Mouse (Mus musculus): Measurements from ENCODE around the gene Mccc2.
"Not testable (repeated sequence)": the region's sequence is repeated elsewhere in the genome, so short reads cannot be mapped to it uniquely, and the experiment has no call there.

Mccc2 gene

DNA sequence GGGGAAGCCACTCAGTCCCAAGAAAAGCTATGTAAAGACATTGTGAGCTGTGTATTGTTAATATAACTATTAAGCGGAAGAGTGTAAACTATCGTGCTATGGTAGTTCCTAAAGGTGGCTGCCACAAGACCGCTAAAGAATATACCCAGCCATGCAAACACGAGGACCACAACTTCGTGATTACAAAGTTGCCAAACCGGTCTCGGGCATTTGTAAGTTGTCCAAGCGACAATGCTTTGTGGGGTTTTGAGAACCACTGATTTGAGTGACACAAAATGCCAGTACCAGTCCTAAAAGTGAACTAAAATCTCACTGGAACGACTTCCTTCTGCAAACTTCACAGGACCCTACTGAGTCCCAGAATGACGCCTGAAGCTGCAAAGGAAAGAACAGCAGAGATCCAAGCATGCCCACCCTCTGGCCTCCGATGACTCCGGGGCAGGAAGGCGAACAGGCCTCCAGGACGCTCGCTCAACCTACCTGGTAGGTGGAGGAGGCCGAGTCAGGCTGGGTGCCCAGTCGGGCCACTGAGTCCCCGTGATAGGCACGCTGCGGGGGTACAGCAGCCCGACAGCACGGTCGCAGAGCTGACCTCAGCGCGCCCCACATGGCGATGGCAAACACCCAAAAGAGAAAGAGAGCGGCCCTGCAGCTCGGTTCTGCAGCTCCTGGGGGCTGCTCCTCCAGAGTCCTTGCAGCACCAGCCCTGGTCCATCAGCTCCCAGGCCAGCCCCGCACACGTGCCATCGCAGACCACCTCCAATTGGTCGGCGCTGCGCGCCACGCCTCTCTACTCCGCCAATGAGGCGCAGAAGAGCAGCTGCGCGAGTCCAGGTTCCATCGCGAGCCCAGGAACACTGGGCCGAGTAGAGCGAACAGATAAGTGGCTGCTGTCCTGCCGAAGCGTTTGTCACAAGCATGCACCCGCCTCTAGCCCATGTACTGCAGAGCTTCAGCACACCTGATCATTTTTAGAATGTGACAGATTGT is at the start of gene Mccc2:
Mccc2 (minus strand) TSS at position 734 of the 990 bp plus-strand sequence.
- in situ Hi-C loops (cut with MboI): no loop called here

- in situ Hi-C loops (cut with MboI): no loop called here
Measured at GRCm38 (mm10) chr13:100063936-100064335, 48.5 kb upstream of the Mccc2 start.

- in situ Hi-C loops (cut with MboI): not testable (repeated sequence)
Measured at GRCm38 (mm10) chr13:100057738-100058137, 42.3 kb upstream of the Mccc2 start.

DNA sequence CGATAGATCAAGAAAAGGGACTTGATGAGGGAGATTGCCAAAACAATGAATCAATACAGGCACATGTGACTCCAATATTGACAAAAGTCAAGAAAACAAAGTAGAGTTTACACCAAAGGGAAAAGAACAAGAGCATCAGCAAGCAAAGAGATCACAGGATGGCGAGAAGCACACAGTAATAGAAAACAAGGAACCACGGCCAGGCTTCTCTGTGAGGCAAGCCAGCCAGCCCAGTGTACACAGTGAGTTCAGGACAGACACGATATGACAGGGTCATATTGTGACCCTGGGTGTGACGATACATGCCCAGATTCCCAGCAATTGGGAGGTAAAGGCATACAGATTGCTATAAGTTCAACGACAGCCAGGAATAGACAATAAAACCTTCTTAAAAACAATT is 10.6 kb upstream of the Mccc2 start:
- in situ Hi-C loops (cut with MboI): no loop called here

DNA sequence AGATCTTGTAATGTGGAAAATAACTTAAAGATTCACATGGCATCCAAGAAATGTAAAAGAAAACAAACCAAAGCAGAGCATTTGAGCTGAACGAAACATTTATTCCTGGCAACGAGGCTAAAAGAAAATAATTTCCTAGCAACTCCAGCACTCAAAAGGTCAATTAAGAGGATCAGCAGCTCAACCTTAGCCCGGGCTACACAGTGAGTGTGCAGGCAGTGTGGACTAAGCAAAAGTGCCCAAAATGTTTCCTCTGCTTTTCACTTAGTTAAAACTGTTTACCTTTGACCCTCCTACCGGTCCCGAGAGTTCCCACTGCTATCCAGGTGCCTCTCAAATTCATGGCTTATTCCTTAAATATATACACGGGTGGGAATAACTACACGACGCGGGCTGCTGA is 1.5 kb upstream of the Mccc2 start:
- in situ Hi-C loops (cut with MboI): no loop called here

DNA sequence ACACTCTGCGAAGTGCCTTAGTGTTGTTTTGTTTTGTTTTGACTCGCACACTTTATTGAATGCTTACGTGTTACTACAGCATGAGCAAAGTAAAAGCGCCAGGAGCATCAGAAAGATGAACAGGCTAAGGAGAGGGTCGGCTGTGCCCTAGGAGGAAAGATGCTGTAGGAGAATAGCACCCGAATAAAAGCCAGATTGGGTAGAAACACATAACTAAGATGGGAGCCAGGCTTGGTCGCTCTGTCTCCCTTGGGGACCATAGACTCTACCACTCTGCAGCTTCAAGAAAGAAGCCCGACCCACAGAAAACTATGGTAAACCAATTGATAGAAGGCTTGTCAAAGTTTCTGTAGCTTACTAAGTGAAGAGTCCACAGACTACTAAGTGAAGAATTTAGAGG is 498 bp upstream of the Mccc2 start:
- in situ Hi-C loops (cut with MboI): no loop called here

GRCm38 (mm10) chr13:100005911-100006496 is 9.4 kb downstream of the Mccc2 start:
- in situ Hi-C loops (cut with MboI): no loop called here

- in situ Hi-C loops (cut with MboI): no loop called here
Measured at GRCm38 (mm10) chr13:100001790-100002196, 13.6 kb downstream of the Mccc2 start.

DNA sequence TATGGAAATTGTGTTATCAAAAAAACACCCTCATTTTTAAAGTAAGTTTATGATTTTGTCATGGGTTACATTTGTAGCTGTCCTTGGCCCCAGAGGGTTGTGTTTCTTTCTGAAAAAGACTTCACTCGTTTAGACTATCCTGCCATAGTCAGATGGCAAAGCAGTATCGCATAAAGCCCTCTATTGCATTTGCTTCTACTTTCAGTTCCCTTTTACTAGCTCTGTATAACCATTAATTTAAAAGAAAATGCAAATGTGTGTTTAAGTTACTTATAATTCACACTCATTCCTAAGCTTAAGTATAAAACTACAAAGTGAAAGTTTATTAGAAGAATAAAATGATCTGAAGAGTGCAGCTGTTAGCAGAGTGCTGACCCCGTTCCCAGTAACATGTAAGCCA is 16.4 kb downstream of the Mccc2 start:
- in situ Hi-C loops (cut with MboI): loop anchor here (25.0 kb wide), 1 partner anchor 137 kb away; no protein-coding TSS in a partner anchor

DNA sequence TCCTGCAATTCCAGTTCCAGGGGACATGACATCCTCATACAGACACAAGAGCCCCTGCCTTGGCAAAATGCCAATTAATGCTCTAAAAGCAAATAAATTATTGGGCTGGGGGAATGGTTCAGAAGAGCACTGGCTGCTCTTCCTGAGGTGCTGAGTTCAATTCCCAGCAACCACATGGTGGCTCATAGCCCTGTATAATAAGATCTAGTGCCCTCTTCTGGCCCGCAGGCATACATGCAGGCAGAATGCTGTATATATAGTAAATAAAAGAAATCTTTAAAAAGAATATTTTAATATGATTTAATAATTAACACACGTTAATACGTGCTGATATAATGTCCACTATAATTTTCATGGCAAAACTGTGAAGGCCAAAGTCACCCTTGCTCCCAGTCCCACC is 17.3 kb downstream of the Mccc2 start:
- in situ Hi-C loops (cut with MboI): loop anchor here (25.0 kb wide), 1 partner anchor 136 kb away; no protein-coding TSS in a partner anchor

- in situ Hi-C loops (cut with MboI): loop anchor here (25.0 kb wide), 1 partner anchor 127 kb away; no protein-coding TSS in a partner anchor
Measured at GRCm38 (mm10) chr13:99989592-99989991, 25.8 kb downstream of the Mccc2 start.

DNA sequence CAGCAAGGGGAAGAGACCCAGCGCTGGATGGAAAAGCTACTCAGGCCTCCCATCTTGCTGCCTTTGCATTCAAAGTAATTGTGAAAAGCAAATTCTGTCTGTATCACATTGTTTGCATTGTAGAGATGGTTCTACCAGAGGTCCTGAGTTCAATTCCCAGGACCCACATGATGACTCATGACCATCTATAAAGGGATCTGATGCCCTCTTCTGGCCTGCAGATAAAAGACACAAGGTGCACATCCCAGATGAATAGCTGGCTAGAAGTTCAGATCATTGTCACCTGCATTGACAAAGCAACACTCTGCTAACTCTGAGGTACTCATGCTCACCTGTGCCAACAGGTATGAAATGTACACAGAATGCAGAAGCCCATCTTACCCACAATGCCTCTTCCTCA is 32.1 kb downstream of the Mccc2 start:
- in situ Hi-C loops (cut with MboI): loop anchor here (25.0 kb wide), 1 partner anchor 121 kb away; no protein-coding TSS in a partner anchor

- in situ Hi-C loops (cut with MboI): loop anchor here (25.0 kb wide), 1 partner anchor 117 kb away; no protein-coding TSS in a partner anchor
Measured at GRCm38 (mm10) chr13:99979406-99979805, 36.0 kb downstream of the Mccc2 start.

GRCm38 (mm10) chr13:99970089-99970488 is 45.4 kb downstream of the Mccc2 start:
- in situ Hi-C loops (cut with MboI): no loop called here

DNA sequence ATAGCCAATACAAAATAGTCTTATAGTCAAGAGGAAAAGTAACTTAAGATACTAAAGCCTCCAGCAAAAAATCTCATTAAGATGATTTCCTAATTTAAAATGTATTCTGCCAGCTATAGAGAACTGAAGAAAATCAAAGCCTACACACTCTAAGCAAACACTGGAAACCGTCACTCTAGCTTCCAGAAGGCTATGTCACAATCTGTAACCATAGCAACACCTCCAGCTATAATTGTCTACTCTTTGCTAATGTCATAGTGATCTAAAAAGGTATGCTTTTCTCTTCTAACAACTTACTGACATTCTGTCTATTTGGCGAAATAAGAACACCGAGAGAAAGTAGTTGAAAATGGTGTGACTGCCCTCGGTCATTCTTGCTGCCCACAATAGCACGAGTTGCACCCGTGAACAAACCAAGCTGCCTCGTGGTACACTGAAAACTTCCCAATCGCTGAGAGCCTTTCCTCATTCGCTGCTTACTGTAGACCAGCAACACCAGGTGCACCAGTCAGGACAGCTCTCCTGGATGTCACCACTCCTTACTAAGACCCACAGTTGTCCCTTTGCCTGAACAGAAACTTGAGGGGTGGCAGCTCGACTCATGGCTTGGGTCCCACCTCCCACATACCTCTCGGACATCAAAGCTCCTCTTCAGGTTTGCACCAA is 48.3 kb downstream of the Mccc2 start:
- in situ Hi-C loops (cut with MboI): no loop called here

DNA sequence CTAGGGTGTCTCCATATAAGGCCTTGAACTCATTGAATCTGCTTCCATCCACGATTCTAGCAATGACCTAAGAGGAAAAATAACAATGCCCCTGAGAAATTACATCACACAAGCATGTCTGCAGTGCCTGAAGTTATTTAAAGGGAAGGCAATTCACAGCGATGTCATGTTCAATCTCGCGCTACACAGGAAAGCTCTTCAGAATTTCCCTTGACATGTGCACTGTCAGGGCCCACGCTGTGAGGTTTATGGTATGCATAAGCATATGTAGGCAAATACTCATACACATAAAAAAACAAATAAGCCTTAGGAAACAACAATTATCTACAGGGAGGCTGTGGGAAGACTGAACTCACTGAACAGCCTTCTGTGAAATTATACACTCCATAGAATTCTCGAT is 51.6 kb downstream of the Mccc2 start:
- in situ Hi-C loops (cut with MboI): no loop called here

- in situ Hi-C loops (cut with MboI): no loop called here
Measured at GRCm38 (mm10) chr13:99961661-99962060, 53.8 kb downstream of the Mccc2 start.

GRCm38 (mm10) chr13:99955591-99955944 is 59.9 kb downstream of the Mccc2 start:
- in situ Hi-C loops (cut with MboI): no loop called here

- in situ Hi-C loops (cut with MboI): no loop called here
Measured at GRCm38 (mm10) chr13:99954902-99955590, 60.4 kb downstream of the Mccc2 start.

- in situ Hi-C loops (cut with MboI): no loop called here
Measured at GRCm38 (mm10) chr13:99947417-99947816, 68.0 kb downstream of the Mccc2 start.

- in situ Hi-C loops (cut with MboI): no loop called here
Measured at GRCm38 (mm10) chr13:99943525-99943924, 71.9 kb downstream of the Mccc2 start.

- in situ Hi-C loops (cut with MboI): no loop called here
Measured at GRCm38 (mm10) chr13:99940601-99941000, 74.8 kb downstream of the Mccc2 start.

Measured in mature B cell (primary cell).